Mouse (Mus musculus): ENCODE measurements around the gene Sec24b.
A peak's percentile ranks its signal among the peaks of the same experiment; 100 is the strongest.

The Sec24b gene

GRCm38 (mm10) chr3:130061281-130061680, at the start of gene Sec24b:
Gene Sec24b, minus strand, starts transcription at chr3:130061553.
- DNase-seq (ENCODE audit: low spot score), result peak; percentile 64

- peak; percentile 10 for DNase-seq (ENCODE audit: low spot score)
Observed at GRCm38 (mm10) chr3:130104471-130104870, 43.1 kb upstream of the Sec24b start.

- DNase-seq (ENCODE audit: low spot score), result peak; percentile 41
Observed at GRCm38 (mm10) chr3:130103486-130103885, 42.1 kb upstream of the Sec24b start.

GRCm38 (mm10) chr3:130095160-130095781, 33.9 kb upstream of the Sec24b start:
- DNase-seq (ENCODE audit: low spot score), result peak; percentile 81

- DNase-seq (ENCODE audit: low spot score), result no peak
Observed at GRCm38 (mm10) chr3:130094125-130094704, 32.9 kb upstream of the Sec24b start.

- DNase-seq (ENCODE audit: low spot score), result no peak
Observed at GRCm38 (mm10) chr3:130090460-130090859, 29.1 kb upstream of the Sec24b start.

- DNase-seq (ENCODE audit: low spot score), result no peak
Observed at GRCm38 (mm10) chr3:130088654-130089053, 27.3 kb upstream of the Sec24b start.

GRCm38 (mm10) chr3:130087466-130087865, 26.1 kb upstream of the Sec24b start:
- DNase-seq (ENCODE audit: low spot score), result no peak

GRCm38 (mm10) chr3:130086372-130087080, 25.2 kb upstream of the Sec24b start:
- no peak for DNase-seq (ENCODE audit: low spot score)

- no peak for DNase-seq (ENCODE audit: low spot score)
Observed at GRCm38 (mm10) chr3:130083312-130083711, 22.0 kb upstream of the Sec24b start.

- no peak for DNase-seq (ENCODE audit: low spot score)
Observed at GRCm38 (mm10) chr3:130080666-130081065, 19.3 kb upstream of the Sec24b start.

GRCm38 (mm10) chr3:130079794-130080193, 18.4 kb upstream of the Sec24b start:
- DNase-seq (ENCODE audit: low spot score), result peak; percentile 89

GRCm38 (mm10) chr3:130077291-130077690, 15.9 kb upstream of the Sec24b start:
- no peak for DNase-seq (ENCODE audit: low spot score)

GRCm38 (mm10) chr3:130075746-130076145, 14.4 kb upstream of the Sec24b start:
- DNase-seq (ENCODE audit: low spot score), result no peak

GRCm38 (mm10) chr3:130073085-130073484, 11.7 kb upstream of the Sec24b start:
- DNase-seq (ENCODE audit: low spot score), result no peak

- DNase-seq (ENCODE audit: low spot score), result no peak
Observed at GRCm38 (mm10) chr3:130071918-130072317, 10.6 kb upstream of the Sec24b start.

- peak; percentile 85 for DNase-seq (ENCODE audit: low spot score)
Observed at GRCm38 (mm10) chr3:130060396-130061029, 840 bp downstream of the Sec24b start.

GRCm38 (mm10) chr3:130059805-130060395, 1.5 kb downstream of the Sec24b start:
- peak; percentile 56 for DNase-seq (ENCODE audit: low spot score)

- DNase-seq (ENCODE audit: low spot score), result no peak
Observed at GRCm38 (mm10) chr3:130058488-130058887, 2.9 kb downstream of the Sec24b start.

GRCm38 (mm10) chr3:130057569-130058345, 3.6 kb downstream of the Sec24b start:
- DNase-seq (ENCODE audit: low spot score), result no peak
